8 mouse cellular contexts compared by ENCODE assay signal in the genomic region with DNA sequence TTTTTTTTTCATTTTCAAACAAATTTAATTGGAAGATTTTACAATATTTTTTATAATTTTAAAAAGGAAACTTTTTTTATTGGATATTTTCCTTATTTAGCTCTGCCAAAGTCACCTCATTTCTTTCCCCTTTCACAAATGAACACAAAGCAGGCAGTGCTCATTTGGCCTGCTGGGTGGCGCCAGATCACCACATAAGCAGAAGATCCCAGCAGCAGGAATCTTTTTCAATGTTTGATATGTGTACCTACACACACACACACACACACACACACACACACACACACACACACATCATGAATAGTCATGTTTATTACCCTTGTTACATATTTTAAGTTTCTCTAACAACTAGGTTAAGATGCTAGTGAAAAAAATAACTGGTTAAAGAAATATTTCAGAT. TPM values are rescaled to one million over a fixed set of nuclear protein-coding genes. Genes with fewer than 3 reads are reported as not detected.
A peak's percentile ranks its signal among the peaks of the same experiment; 100 is the strongest.
DNase-seq lines count a peak whose midpoint lies in the region; ATAC-seq lines count a peak whose summit lies in the region.

No protein-coding gene starts in this region.

- peak; percentile 33 for DNase-seq in heart, postnatal 4 days
- DNase-seq in heart, adult 9 months (ENCODE audit: low spot score in 2 of 2), result no peak
- DNase-seq in MEL-GATA-1-ER (ENCODE audit: extremely low read depth, low read depth), result peak; percentile 25
- peak; percentile 24 to 64 for DNase-seq in cerebellum, postnatal 4 days (ENCODE audit: low spot score in 2 of 2)
- peak; percentile 72 to 80 for DNase-seq in left cerebral cortex, postnatal 14 days (ENCODE audit: low spot score in 2 of 2)

- H3K4me2 ChIP-seq in neural tube, embryonic 15.5 days, result no peak overlapping the region

- no peaks in the 10 kb centered on the region for H3K4me1 ChIP-seq in neural tube, embryonic 15.5 days

- intact Hi-C loops in left cerebral cortex, postnatal 14 days (cut with DNase I), result loop anchor here (2.0 to 5.0 kb wide), 2 partner anchors 298 to 502 kb away; no protein-coding TSS in a partner anchor

- no peaks in the 10 kb centered on the region for H3K27me3 ChIP-seq in neural tube, embryonic 15.5 days (replicated peaks)

- no peak overlapping the region for H3K4me3 ChIP-seq in neural tube, embryonic 15.5 days (replicated peaks)

- H3K9ac ChIP-seq in neural tube, embryonic 15.5 days (replicated peaks), result no peak overlapping the region

- no peak overlapping the region for H3K27ac ChIP-seq in neural tube, embryonic 15.5 days (replicated peaks)

- WGBS in neural tube, embryonic 15.5 days, result 16% methylated on average over 1 of the region's 1 CpGs

- no peaks in the 10 kb centered on the region for H3K9me3 ChIP-seq in neural tube, embryonic 15.5 days (replicated peaks)

- H3K36me3 ChIP-seq in neural tube, embryonic 15.5 days, result no peaks in the 10 kb centered on the region

- ATAC-seq in granulocyte monocyte progenitor cell, adult 5-6 weeks (replicated peaks; ENCODE audit: poor library complexity, severe bottlenecking), result peak; percentile 82
- ATAC-seq in neural tube, embryonic 15.5 days (ENCODE audit: low FRiP score), result peak; percentile 74; the same call in 1 of the 2 replicates
- no peak for ATAC-seq in megakaryocyte, adult 5-6 weeks (ENCODE audit: poor library complexity, severe bottlenecking)

RNA-seq across cellular contexts. Expression of a gene that starts 50.7 kb away (rescaled TPM):
- not detected for total RNA-seq in heart, postnatal 4 days (2021)
- total RNA-seq in granulocyte monocyte progenitor cell, adult 5-6 weeks (2014; fragmentation: Nextera tagmentation), result not detected in 2 replicates
- 0.95 TPM in 1 of 2 replicates, not detected in the other for total RNA-seq in granulocyte monocyte progenitor cell, adult 5-6 weeks (2017)
- total RNA-seq in left cerebral cortex, postnatal 14 days (2021), result not detected
- polyA plus RNA-seq in neural tube, embryonic 15.5 days (2015; fragmentation: Nextera tagmentation; extraction: Ambion mirVana), result 0.29 TPM in 1 of 2 replicates, not detected in the other
- not detected in 2 replicates for total RNA-seq in megakaryocyte, adult 5-6 weeks (2015)
- total RNA-seq in megakaryocyte, adult 5-6 weeks (2017), result not detected in 2 replicates

RNA-seq across cellular contexts. Expression of a gene that starts 54.4 kb away (rescaled TPM):
- not detected for total RNA-seq in heart, postnatal 4 days (2021)
- not detected in 2 replicates for total RNA-seq in granulocyte monocyte progenitor cell, adult 5-6 weeks (2014; fragmentation: Nextera tagmentation)
- not detected in 2 replicates for total RNA-seq in granulocyte monocyte progenitor cell, adult 5-6 weeks (2017)
- total RNA-seq in left cerebral cortex, postnatal 14 days (2021), result 1 to 10 TPM; 2.0 to 3.0 TPM
- polyA plus RNA-seq in neural tube, embryonic 15.5 days (2015; fragmentation: Nextera tagmentation; extraction: Ambion mirVana), result 0.34 and 0.56 TPM in 2 replicates
- total RNA-seq in megakaryocyte, adult 5-6 weeks (2015), result not detected in 2 replicates
- not detected in 2 replicates for total RNA-seq in megakaryocyte, adult 5-6 weeks (2017)

Comparison
In these comparisons a context has a peak if more than half of its experiments do, and no peak if none do; other contexts are left out.
1. DNase-seq: peak in heart, postnatal 4 days (single experiment), MEL-GATA-1-ER (single experiment), cerebellum, postnatal 4 days (2 of 2) and left cerebral cortex, postnatal 14 days (2 of 2); none in heart, adult 9 months (0 of 2).